Mouse (Mus musculus) embryonic facial prominence, embryonic 13.5 days (tissue): ENCODE measurements at regions not wholly inside any gene's neighbourhood (a gene's known extent, or its start where the extent isn't known, plus 50 kb on each side); places are given as distances from the start of the nearest gene placed in this dataset.
"Not testable (repeated sequence)": the region's sequence is repeated elsewhere in the genome, so short reads cannot be mapped to it uniquely, and the experiment has no call there.

ENCODE experiments used
- ATAC-seq: fragments of 200-750 bp; cut with Nextera tagmentation; 2 replicates; pipeline ENCODE4 v1.8.0; 2017; ENCODE audit warnings: low read depth; ENCODE audit not compliant: insufficient number of reproducible peaks, insufficient read depth, low FRiP score, low TSS enrichment
- H3K27ac ChIP-seq: fragments of 300-500 bp; sonication (generic); 2 replicates; pipeline ENCODE4 v1.5.1; 2015; ENCODE audit warnings: moderate library complexity, mild to moderate bottlenecking, inconsistent platforms
- H3K27me3 ChIP-seq: fragments of 300-500 bp; sonication (generic); 2 replicates; pipeline ENCODE4 v1.6.1; 2015; ENCODE audit warnings: mild to moderate bottlenecking, inconsistent platforms
- H3K36me3 ChIP-seq: fragments of 300-500 bp; sonication (generic); 2 replicates; pipeline ENCODE4 v1.6.1; 2015; ENCODE audit warnings: mild to moderate bottlenecking, inconsistent platforms
- H3K4me1 ChIP-seq: fragments of 300-500 bp; sonication (generic); 2 replicates; pipeline ENCODE4 v1.6.1; 2015; ENCODE audit warnings: inconsistent platforms
- H3K4me2 ChIP-seq: fragments of 300-500 bp; sonication (generic); 2 replicates; pipeline ENCODE4 v1.6.1; 2015; ENCODE audit warnings: moderate library complexity, mild to moderate bottlenecking, inconsistent platforms
- H3K4me3 ChIP-seq: fragments of 300-500 bp; sonication (generic); 2 replicates; pipeline ENCODE4 v1.5.1; 2015; ENCODE audit warnings: mild to moderate bottlenecking, inconsistent platforms
- H3K9ac ChIP-seq: fragments of 300-500 bp; sonication (generic); 2 replicates; pipeline ENCODE4 v1.6.1; 2015; ENCODE audit warnings: mild to moderate bottlenecking, inconsistent platforms
- H3K9me3 ChIP-seq: fragments of 300-500 bp; sonication (generic); 2 replicates; pipeline ENCODE4 v1.6.1; 2016; ENCODE audit warnings: inconsistent platforms
- WGBS: fragments of 180-500 bp; shearing (Covaris S2); methylation state at CpG from one replicate; pipeline ENCODE4 v1.1.7; 2015; ENCODE audit warnings: mixed read lengths; 5-methylcytosine and 5-hydroxymethylcytosine counted together

GRCm38 (mm10) chr17:85860797-85861196 lies 172.7 kb upstream of the Six2 start:
- no peaks in the 10 kb centered on the region for H3K9me3 ChIP-seq
- no peak overlapping the region for H3K4me2 ChIP-seq
- H3K9ac ChIP-seq: no peak overlapping the region; the same call in 1 of the 2 replicates
- H3K4me1 ChIP-seq: peaks cover 18% of the 10 kb centered on the region
- 43% methylated on average over 4 of the region's 4 CpGs for WGBS
- H3K27me3 ChIP-seq: peaks cover 3% of the 10 kb centered on the region
- H3K27ac ChIP-seq: no peak overlapping the region
- no peaks in the 10 kb centered on the region for H3K36me3 ChIP-seq
- no peak for ATAC-seq
- no peak overlapping the region for H3K4me3 ChIP-seq

- Histone ChIP-seq H3K36me3 (no peaks in the 10 kb centered on the region), H3K4me3 (no peak overlapping the region), H3K4me1 (peaks cover 18% of the 10 kb centered on the region), H3K9ac (no peak overlapping the region), H3K4me2 (no peak overlapping the region), H3K27me3 (peaks cover 3% of the 10 kb centered on the region), H3K27ac (no peak overlapping the region), H3K9me3 (no peaks in the 10 kb centered on the region)
- 70% methylated on average over 15 of the region's 15 CpGs for WGBS
- no peak for ATAC-seq
Observed at GRCm38 (mm10) chr17:85859926-85860707, 172.0 kb upstream of the Six2 start.

- Histone ChIP-seq H3K27ac (no peak overlapping the region), H3K9me3 (no peaks in the 10 kb centered on the region), H3K4me1 (peaks cover 18% of the 10 kb centered on the region), H3K36me3 (no peaks in the 10 kb centered on the region), H3K4me2 (peak overlapping the region; percentile 50; the same call in 1 of the 2 replicates), H3K27me3 (peaks cover 3% of the 10 kb centered on the region; the same call in 1 of the 2 replicates), H3K4me3 (no peak overlapping the region), H3K9ac (no peak overlapping the region)
- no peak for ATAC-seq
- 72% methylated on average over 2 of the region's 2 CpGs for WGBS
Observed at GRCm38 (mm10) chr17:85858516-85858915, 170.4 kb upstream of the Six2 start.

GRCm38 (mm10) chr17:85857705-85858472 lies 169.8 kb upstream of the Six2 start:
- H3K4me2 ChIP-seq: peak overlapping the region; percentile 50
- H3K4me3 ChIP-seq: peak overlapping the region; percentile 10; the same call in 1 of the 2 replicates
- H3K9me3 ChIP-seq: no peaks in the 10 kb centered on the region
- no peak overlapping the region for H3K9ac ChIP-seq
- peaks cover 18% of the 10 kb centered on the region for H3K4me1 ChIP-seq
- peaks cover 3% of the 10 kb centered on the region; the same call in 1 of the 2 replicates for H3K27me3 ChIP-seq
- WGBS: 6% methylated on average over 22 of the region's 22 CpGs
- ATAC-seq: no peak
- H3K36me3 ChIP-seq: no peaks in the 10 kb centered on the region
- H3K27ac ChIP-seq: no peak overlapping the region

GRCm38 (mm10) chr17:85856894-85857293 lies 168.8 kb upstream of the Six2 start:
- ATAC-seq, H3K4me3 ChIP-seq, H3K4me2 ChIP-seq, H3K27me3 ChIP-seq, H3K36me3 ChIP-seq, H3K9me3 ChIP-seq, H3K9ac ChIP-seq, H3K27ac ChIP-seq: not testable (repeated sequence)
- WGBS: 7% methylated on average over 4 of the region's 5 CpGs
- peaks cover 16% of the 10 kb centered on the region for H3K4me1 ChIP-seq

GRCm38 (mm10) chr17:85853156-85853555 lies 165.1 kb upstream of the Six2 start:
- Histone ChIP-seq H3K27me3 (no peaks in the 10 kb centered on the region), H3K9ac (no peak overlapping the region), H3K4me1 (peaks cover 8% of the 10 kb centered on the region), H3K36me3 (no peaks in the 10 kb centered on the region), H3K27ac (no peak overlapping the region), H3K4me3 (no peak overlapping the region), H3K9me3 (no peaks in the 10 kb centered on the region), H3K4me2 (no peak overlapping the region)
- whole genome bisulfite sequencing: 80% methylated on average over 5 of the region's 5 CpGs
- no peak for ATAC-seq

- Histone ChIP-seq H3K4me2 (no peak overlapping the region), H3K27me3 (no peaks in the 10 kb centered on the region), H3K9me3 (no peaks in the 10 kb centered on the region), H3K36me3 (no peaks in the 10 kb centered on the region), H3K4me1 (peaks cover 17% of the 10 kb centered on the region), H3K9ac (no peak overlapping the region), H3K27ac (no peak overlapping the region), H3K4me3 (no peak overlapping the region)
- WGBS: 83% methylated on average over 3 of the region's 3 CpGs
- ATAC-seq: no peak
Observed at GRCm38 (mm10) chr17:85848526-85848925, 160.5 kb upstream of the Six2 start.

GRCm38 (mm10) chr17:85847756-85848155 lies 159.7 kb upstream of the Six2 start:
- 0 out of 2 replicates have a peak overlapping the region, but pooled peaks have one; percentile 32 for H3K9ac ChIP-seq
- ATAC-seq: no peak
- no peak overlapping the region for H3K27ac ChIP-seq
- H3K36me3 ChIP-seq: no peaks in the 10 kb centered on the region
- H3K27me3 ChIP-seq: no peaks in the 10 kb centered on the region
- no peak overlapping the region for H3K4me3 ChIP-seq
- H3K4me1 ChIP-seq: peaks cover 17% of the 10 kb centered on the region
- 19% methylated on average over 7 of the region's 7 CpGs for WGBS
- H3K9me3 ChIP-seq: no peaks in the 10 kb centered on the region
- H3K4me2 ChIP-seq: peak overlapping the region; percentile 26

GRCm38 (mm10) chr17:85845059-85845458 lies 157.0 kb upstream of the Six2 start:
- Histone ChIP-seq H3K36me3 (no peaks in the 10 kb centered on the region), H3K4me1 (peaks cover 17% of the 10 kb centered on the region), H3K9me3 (no peaks in the 10 kb centered on the region), H3K4me2 (no peak overlapping the region), H3K27me3 (no peaks in the 10 kb centered on the region), H3K9ac (no peak overlapping the region), H3K27ac (no peak overlapping the region), H3K4me3 (no peak overlapping the region)
- no peak for ATAC-seq
- 63% methylated on average over 6 of the region's 6 CpGs for WGBS

- Histone ChIP-seq H3K4me2 (no peak overlapping the region), H3K27ac (no peak overlapping the region), H3K9me3 (no peaks in the 10 kb centered on the region), H3K4me3 (no peak overlapping the region), H3K4me1 (peaks cover 17% of the 10 kb centered on the region), H3K27me3 (no peaks in the 10 kb centered on the region), H3K36me3 (no peaks in the 10 kb centered on the region), H3K9ac (no peak overlapping the region)
- WGBS: 84% methylated on average over 13 of the region's 13 CpGs
- no peak for ATAC-seq
Observed at GRCm38 (mm10) chr17:85844486-85844885, 156.4 kb upstream of the Six2 start.

- Histone ChIP-seq H3K27ac (peak overlapping the region; percentile 64; the same call in 1 of the 2 replicates), H3K4me3 (peak overlapping the region; percentile 20; the same call in 1 of the 2 replicates), H3K9ac (peak overlapping the region; percentile 51; the same call in 1 of the 2 replicates), H3K9me3 (no peaks in the 10 kb centered on the region; the same call in 1 of the 2 replicates), H3K4me2 (peak overlapping the region; percentile 50), H3K27me3 (no peaks in the 10 kb centered on the region), H3K4me1 (peaks cover 23% of the 10 kb centered on the region), H3K36me3 (no peaks in the 10 kb centered on the region)
- no peak for ATAC-seq
- 38% methylated on average over 19 of the region's 19 CpGs for WGBS
Observed at GRCm38 (mm10) chr17:85823036-85823435, 135.0 kb upstream of the Six2 start.
